Mouse (Mus musculus) adrenal gland, postnatal 36 days (tissue): ENCODE measurements around the gene Gdpd5. TPM values are rescaled to one million over a fixed set of nuclear protein-coding genes. Genes with fewer than 3 reads are reported as not detected.
A peak's percentile ranks its signal among the peaks of the same experiment; 100 is the strongest.

Source experiments
- DNase-seq, 2 experiments: peaks; one replicate each; pipeline ENCODE4 v3.0.0; 2021; ENCODE audit warnings: mixed read lengths in 1 of 2
- total RNA-seq, 2 experiments: library from RNA; stranded (reverse); gene quantifications; 2 replicates each; pipeline ENCODE4 v1.2.3; 2021

The Gdpd5 gene
- total RNA-seq, 2 experiments from 2014 or later, result 7.5 to 7.6 TPM

DNA sequence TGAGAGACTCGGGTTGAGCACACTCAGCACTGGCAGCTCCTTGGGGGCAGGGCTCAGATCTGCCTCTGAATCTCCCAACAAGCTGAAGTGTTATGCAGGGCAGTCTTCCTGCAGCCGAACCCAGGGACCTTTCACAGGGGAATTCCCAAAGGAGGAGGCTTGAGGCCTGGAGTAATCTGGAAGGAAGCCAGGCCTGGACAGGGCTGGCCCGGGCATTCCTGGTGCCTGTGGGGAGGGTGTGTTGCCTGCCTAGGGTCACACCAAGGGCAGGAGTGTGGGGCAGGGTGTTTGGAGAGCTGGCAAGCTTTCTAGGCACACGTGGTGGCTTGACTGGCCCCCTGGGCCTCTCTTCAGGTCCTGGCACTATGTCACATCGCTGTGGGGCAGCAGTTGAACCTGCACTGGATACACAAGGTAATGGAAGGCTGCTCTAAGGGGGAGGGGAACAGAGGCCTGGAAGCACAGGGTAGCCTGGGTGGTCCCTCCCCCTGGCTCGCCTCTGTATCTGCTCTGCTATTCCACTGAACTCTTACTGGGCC, 60.4 kb downstream of the Gdpd5 start:
- peak; percentile 60 to 78 for DNase-seq

DNA sequence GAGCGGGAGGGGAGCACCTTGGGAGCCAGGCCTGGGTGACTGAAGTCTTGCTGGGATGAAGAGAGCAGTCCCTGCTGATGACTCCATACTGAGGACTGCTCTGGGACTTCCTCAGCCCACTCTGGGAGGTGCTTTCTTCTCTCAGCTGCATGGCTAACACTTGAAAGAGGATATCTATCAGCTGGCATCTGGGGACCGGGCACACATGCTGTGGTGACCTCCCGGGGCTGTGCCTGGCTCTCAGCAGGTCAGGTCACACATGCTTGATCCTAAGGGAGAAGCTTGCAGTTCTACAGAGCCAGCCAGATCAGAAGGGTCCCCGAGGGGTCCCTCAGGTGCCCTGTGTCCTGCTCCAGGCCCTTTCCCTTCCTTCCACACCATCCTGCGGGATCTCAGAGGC, 62.0 kb downstream of the Gdpd5 start:
- no peak for DNase-seq

DNA sequence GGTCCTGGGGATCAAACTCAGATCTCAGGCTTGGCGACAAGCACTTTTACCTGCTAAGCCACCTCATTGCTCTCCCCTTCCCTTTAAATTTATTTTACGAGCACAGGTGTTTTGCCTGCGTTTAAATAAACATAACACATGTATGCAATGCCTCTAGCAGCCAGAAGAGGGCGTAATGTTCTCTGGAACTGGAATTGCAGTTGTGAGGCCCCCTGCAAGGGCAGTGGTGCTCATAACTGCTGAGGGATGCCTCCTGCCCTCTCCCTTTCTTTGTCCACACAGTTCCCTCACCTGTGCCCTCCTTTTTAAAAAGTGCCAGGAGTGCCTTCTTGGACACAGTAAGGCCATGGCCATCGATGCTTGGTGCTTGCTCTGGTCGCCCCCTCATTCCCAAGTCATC, 62.8 kb downstream of the Gdpd5 start:
- DNase-seq, result no peak

- DNase-seq, result peak in 1 of 2 experiments; percentile 41
These were observed 64.6 kb downstream of the Gdpd5 start for GRCm38 (mm10) chr7:99445833-99446232.

- no peak for DNase-seq
These were observed 66.1 kb downstream of the Gdpd5 start for GRCm38 (mm10) chr7:99447323-99447722.

DNA sequence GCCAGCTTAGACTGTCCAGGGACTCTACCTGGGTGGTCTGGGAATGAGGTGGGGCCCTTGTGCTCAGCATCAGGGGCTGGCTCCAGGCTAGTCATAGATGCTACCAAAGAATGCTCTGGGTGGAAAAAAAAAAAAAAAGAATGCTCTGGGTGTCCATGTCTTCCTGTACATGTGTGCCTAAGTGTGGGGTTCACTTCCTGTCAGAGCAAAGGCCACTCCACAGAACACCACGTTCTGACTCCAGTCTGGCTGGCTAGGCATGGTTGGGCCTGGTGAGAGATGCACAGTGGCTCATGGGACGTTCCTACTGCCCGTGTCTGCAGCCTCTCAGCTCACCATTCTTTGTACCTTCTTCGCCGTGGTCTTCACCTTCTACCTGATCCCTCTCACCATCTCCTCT, 67.4 kb downstream of the Gdpd5 start:
- no peak for DNase-seq

DNA sequence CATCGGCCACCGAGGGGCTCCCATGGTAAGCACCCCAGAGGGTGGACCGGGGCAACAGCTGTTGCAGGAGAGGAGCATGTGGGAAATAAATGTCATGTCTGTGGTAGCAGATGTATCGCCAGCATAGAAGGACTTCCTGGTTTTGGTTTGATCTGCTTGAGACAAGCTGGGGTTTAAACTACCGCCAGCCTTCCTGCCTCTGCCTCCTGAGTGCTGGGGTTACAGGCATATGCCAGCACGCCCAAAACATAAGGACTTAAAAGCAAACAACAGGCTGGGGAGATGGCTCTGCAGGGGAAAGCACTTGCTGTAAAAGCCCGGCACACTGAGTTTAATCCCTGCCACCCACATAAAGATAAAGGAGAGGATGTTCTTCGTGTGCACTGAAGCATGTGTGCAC, 67.8 kb downstream of the Gdpd5 start:
- DNase-seq, result no peak

- no peak for DNase-seq
These were observed 68.5 kb downstream of the Gdpd5 start for GRCm38 (mm10) chr7:99449751-99450150.

- DNase-seq, result peak; percentile 49 to 74
These were observed 69.5 kb downstream of the Gdpd5 start for GRCm38 (mm10) chr7:99450703-99451102.

DNA sequence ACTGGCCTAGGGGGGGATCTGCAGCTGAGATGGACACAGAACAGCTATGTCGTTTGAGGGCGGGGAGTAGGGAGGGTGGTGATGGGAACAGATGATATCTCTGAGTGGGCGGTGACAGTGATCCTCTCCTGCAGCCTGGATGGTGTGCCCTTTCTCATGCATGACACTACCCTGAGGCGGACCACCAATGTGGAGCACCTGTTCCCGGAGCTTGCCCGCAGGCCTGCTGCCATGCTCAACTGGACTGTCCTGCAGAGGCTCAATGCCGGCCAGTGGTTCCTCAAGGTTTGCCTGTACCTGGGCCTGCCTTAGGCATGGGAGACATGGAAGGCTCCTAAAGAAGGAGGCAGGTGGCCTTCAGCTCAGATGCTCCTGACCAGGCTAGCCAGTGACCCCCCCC, 71.6 kb downstream of the Gdpd5 start:
- DNase-seq, result no peak

DNA sequence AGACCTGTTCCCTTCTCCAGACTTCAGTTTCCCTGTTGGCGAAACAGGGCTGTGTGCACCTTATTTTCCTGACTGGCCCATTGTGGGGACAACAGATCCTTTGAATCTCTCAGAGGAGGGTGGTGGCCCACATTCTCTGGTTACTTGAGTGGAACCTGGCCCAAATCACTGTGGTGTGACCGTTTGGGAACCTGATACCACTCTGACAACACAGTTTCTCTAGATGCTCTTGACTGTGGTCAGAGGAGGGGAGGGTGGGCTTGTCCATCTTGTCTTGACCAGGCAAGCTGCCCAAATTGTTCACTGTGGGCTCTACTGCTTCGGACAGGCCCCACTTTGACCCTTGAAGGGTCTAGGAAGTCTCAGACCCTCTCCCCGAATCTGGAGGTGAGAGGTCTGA, 72.8 kb downstream of the Gdpd5 start:
- no peak for DNase-seq

DNA sequence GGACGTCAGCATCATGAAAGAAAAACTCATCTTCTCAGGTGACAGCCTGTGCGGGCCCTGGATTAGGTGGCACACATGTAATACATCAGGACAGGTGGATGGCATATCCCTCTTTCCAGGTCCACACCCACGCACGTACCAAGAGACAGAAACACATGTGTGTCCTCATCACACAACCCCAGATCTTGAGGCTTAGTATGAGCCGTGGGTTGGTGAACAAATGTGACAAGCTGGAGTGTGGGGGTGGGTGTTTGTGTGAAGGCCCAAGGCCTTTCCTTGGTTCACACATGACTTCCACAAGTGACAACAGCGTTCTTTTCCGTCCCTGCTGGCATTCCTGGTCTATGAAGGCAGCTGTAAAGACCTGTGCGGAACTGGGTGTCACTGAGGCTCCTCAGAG, 77.6 kb downstream of the Gdpd5 start:
- DNase-seq, result no peak

DNA sequence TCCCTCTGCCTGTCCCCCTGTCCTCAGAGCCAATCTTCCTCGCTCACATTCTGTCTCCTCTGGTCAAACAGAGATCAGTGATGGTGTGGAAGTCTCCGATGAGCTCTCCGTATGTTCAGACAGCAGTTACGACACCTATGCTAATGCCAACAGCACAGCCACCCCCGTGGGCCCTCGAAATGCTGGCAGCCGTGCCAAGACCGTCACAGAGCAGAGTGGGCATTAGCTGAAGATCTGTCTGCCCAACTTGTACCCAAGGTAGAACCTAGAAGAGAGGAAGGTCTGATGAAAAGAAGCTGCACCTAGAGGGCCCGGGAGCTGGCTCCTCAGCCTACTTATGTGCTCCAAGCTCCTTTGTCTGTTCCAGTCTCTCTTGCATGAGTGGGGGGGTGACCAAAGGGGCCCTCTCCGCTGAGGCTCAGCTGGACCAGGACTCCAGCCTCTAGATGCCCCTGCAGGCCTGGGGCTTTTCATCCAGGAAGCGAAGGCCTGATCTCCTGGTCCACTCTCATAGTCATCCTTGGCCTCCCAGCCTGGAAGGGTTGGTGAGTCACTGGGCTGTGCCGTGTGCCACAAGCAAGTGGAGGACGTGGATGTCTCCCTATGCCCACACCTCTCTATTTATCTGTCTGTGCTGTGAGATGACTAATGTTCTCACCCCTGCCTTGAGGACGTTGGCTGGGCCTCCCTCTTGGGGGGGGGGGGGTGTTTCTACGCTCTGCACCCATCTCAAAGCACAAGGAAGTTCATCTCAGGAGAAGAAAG, 78.9 kb downstream of the Gdpd5 start:
- DNase-seq, result peak in 1 of 2 experiments; percentile 41

DNA sequence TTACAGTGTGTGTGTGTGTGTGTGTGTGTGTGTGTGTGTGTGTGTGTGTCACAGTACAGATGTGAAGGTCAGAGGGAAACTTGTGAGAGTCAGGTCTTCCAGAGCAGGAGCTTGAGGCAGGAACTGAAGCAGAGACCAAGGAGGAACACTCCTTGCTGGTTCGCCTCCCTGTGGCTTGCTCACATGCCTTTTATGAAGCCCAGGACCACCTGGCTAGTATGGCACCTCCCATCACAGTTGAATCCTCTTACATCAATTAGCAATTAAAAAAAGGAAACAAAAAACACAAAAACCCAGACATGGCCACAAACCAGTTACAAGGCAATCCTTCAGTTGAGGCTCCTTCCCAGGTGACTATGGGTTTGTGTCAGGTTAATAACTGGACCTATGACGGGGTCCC, 81.9 kb downstream of the Gdpd5 start:
- DNase-seq, result no peak

DNA sequence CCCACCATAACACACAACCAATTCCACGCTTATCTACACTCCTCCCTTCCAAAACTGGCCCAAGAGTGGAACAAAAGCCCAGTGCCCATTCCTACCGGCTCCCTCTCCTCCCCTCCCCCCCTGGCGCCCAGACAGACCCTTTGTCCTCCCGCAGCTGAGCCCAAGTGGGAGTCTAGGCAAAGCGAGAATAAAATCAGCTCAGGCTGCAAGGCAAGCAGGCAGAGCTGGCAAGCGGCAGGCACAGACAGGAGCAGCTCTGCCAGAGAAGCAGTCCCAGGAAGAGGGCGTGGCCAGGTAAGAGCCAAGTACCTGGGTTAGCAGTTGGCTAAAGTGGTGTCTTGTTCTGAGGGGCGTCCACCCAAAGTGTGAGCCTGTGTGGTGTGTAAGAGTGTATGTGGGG, 84.6 kb downstream of the Gdpd5 start, which contains the start of gene Klhl35:
TSS of gene Klhl35 (plus strand) at position 194 of the 400 bp plus-strand sequence.
- DNase-seq, result no peak

DNA sequence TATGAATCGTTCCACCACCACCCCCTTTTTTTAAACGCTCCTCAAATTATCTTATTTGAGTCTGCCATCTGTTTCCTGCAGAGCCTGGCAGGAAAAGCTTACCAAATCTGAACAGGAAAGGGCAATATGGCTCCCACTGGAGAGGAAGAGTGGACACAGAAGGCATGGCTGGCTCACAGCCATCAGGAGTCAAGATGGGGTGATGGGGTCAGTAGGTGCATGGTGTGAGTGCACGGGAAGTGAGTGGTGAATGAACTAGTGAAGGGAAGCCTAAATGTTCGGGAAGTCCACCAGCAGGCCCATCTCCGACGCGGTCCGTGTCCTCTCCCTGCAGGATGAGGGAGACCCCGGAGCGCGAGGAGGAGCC, 86.7 kb downstream of the Gdpd5 start:
- peak in 1 of 2 experiments; percentile 59 for DNase-seq

DNA sequence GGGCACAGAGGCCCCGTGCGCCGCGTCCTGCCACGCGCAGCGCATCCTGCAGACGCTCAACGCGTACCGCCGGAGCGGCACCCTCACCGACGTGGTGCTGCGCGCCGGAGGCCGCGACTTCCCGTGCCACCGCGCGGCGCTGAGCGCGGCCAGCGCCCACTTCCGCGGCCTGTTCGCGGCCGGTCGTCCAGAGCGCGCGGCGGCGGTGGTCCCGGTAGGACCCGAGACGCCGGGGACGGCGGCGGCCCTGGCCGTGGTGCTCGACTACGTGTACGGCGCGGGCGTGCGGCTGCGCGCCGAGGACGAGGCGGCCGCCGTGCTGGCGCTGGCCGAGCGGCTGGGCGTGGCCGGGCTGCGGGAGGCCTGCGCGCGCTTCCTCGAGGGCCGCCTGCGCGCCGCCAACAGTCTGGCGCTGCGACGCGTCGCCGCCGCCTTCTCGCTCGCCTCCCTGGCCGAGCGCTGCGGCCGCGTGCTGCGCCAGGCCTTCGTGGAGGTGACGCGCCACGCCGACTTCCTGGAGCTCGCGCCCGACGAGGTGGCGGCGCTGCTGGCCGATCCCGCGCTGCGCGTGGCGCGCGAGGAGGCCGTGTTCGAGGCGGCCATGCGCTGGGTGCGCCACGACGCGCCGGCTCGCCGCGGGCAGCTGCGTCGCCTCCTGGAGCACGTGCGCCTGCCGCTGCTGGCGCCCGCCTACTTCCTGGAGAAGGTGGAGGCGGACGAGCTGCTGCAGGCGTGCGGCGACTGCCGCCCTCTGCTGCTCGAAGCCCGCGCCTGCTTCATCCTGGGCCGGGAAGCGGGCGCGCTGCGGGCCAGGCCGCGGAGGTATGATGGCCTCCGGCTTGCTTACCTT, 87.3 kb downstream of the Gdpd5 start:
- DNase-seq, result peak; percentile 69 to 75

DNA sequence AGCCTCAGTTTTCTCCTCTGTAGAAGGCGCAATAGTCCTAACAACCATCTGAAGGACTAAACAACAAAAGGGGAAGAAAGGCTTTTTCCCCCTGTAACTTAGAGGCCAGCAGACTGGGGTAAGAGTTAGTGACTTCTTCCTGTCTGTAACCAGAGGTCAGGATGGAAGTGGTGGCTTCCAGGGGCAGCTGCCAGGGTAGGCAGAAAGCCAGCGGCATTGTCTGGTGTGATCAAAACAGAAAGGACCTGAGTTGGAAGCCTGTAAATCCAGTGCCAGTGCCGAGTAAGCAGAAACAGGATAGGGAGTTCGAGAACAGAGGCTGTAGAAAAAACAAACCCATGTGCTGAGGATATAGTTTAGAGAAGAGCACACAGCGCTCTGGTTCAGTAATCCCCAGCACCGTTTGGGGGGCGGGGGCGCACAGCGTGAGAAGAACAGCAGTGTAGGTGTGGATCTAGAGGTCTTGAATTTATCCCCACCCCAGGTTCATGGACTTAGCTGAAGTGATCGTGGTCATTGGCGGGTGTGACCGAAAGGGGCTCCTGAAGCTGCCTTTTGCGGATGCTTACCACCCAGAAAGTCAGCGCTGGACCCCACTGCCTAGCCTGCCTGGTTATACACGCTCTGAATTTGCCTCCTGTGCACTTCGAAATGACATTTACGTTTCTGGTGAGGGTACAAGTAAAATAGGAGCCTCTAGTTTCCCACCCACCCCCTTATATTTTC, 88.6 kb downstream of the Gdpd5 start:
- peak in 1 of 2 experiments; percentile 55 for DNase-seq

GRCm38 (mm10) chr7:99471578-99471977, 90.4 kb downstream of the Gdpd5 start:
- DNase-seq, result no peak

DNA sequence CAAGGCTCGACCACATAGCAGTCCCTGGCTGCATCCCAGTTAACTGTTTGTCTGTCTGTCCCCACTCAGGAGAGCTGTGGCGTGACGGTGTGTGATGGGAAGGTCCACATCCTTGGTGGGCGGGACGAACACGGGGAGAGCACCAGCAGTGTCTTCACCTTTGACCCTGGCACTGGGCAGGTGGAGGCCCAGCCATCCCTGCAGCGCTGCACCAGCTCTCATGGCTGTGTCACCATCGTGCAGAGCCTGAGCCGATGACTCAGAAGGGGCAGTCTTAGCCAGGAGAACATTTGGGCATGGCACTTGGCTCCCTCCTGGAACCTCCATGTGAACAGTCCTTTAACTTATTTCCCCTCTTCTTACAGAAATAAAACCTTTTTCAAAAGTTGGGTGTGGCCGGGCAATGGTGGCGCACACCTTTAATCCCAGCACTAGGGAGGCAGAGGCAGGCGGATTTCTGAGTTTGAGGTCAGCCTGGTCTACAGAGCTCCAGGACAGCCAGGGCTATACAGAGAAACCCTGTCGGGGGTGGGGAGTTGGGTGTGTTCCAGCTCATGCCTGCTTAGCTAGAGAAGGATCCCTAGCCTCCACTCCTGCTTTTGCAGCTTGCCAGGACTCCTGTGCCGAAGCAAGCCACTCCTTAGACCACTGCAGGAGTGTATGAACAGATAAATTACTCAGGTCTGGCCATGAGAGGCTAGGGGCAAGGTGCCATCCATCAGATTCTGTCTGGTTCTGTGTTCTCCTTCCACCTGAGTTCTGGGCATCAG, 92.6 kb downstream of the Gdpd5 start:
- DNase-seq, result peak; percentile 64 to 74

DNA sequence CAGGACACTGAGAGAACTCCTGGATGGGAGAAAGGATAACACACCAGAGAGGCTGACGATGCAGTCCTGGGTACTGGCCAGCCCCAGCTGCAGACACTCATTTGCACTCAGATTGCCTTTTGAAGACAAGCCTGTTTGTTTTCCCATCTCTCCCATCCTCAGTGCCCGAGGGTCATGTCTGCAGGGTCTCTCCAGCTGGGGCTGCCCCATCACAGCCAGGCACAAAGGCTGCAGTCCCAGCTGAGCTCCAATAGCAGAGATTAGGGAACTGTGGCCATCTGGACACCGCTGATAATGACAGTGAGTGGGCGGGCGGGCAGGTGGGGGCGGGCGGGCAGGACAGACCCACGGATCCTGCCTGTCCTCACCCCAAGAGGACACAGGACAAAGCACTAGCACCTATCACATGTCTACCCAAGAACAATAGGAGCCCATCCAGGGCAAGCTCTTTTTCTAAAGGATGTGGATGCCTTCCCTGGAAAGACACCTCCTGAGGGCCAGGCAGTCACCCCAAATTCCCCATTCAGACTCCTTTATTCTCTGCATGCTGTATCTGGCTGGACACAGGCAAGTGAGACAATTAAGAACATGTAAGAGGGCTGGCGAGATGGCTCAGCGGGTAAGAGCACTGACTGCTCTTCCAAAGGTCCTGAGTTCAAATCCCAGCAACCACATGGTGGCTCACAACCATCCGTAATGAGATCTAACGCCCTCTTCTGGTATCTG, 93.8 kb downstream of the Gdpd5 start:
- DNase-seq, result no peak
